Mouse (Mus musculus) erythroblast, embryonic 14.5 days (primary cell): ENCODE results near the gene Txk.

Experiments
- GATA1 ChIP-seq: IDR thresholded peaks from 2 replicates; pipeline ENCODE4 v1.6.1; 2012; ENCODE audit warnings: low read length, inconsistent platforms, mixed read lengths
- TAL1 ChIP-seq: IDR thresholded peaks from 3 replicates; pipeline ENCODE4 v1.6.1; 2012; ENCODE audit warnings: low read length, inconsistent platforms, mixed read lengths

- TF ChIP-seq TAL1: no peak
- TF ChIP-seq GATA1: no peak
Measured at GRCm38 (mm10) chr5:72689556-72689955, 63.0 kb downstream of the Txk start.
